Mouse (Mus musculus) thymus, postnatal 0 days (tissue): ENCODE data around the gene Arid1b. TPM values are rescaled to one million over a fixed set of nuclear protein-coding genes. Genes with fewer than 3 reads are reported as not detected.
A peak's percentile ranks its signal among the peaks of the same experiment; 100 is the strongest.

Source experiments
- DNase-seq: peaks from one replicate; pipeline ENCODE4 v3.0.0-alpha.2; 2015; ENCODE audit warnings: low spot score
- polyA plus RNA-seq: library from polyadenylated mRNA; unstranded; fragments of >200 nt; fragmentation: Nextera tagmentation; extraction: Ambion mirVana; gene quantifications from 2 replicates; pipeline ENCODE4 v1.2.1, GENCODE M21; 2015

Arid1b gene
- polyA plus RNA-seq, 1 experiment from 2014 or later, result 12.6 TPM

- no peak for DNase-seq
Measured at GRCm38 (mm10) chr17:5151852-5152251, 157.7 kb downstream of the Arid1b start.

- DNase-seq, result no peak
Measured at GRCm38 (mm10) chr17:5153461-5153860, 159.3 kb downstream of the Arid1b start.

DNA sequence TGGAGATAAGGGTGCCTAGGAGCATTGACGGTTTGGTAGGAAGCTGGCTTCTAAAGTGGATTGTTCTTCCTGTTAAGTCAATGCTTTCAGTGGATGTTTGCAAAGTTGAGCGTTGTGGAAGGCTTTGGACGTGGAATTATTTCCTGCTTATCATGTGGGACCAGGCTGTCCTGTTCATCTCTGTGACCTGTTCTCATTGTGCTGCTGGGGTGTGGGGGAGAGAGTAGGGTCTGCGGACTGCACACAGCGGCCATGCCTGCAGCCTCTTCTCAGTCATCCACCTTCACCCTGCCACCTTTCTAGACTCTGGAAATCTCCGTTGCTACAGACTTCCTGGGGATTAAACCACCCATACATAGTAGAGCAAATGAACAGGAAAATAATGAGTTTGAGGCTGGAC is 160.2 kb downstream of the Arid1b start:
- DNase-seq, result no peak

- DNase-seq, result no peak
Measured at GRCm38 (mm10) chr17:5157609-5158008, 163.5 kb downstream of the Arid1b start.

DNA sequence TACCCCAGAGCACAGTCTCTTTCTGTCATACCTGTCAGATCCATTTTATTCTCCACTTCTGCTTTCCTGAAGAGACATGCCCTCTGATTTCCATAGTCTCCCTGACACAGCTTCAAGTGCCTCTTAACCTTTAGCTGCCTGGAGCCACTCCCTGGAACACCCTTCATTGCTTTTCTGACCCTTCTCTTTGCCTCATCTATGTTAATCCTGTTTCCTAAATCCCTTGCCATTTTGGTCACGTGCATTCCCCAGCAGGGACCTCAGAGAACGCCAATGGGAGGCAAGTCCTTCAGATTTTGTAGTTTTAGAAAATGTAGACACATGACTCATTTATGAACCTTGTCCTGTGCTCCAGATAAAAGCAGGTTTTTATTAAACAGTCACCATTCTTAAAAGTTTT is 168.4 kb downstream of the Arid1b start:
- DNase-seq, result no peak

- no peak for DNase-seq
Measured at GRCm38 (mm10) chr17:5163251-5163826, 169.2 kb downstream of the Arid1b start.

- DNase-seq, result no peak
Measured at GRCm38 (mm10) chr17:5164794-5165193, 170.7 kb downstream of the Arid1b start.

DNA sequence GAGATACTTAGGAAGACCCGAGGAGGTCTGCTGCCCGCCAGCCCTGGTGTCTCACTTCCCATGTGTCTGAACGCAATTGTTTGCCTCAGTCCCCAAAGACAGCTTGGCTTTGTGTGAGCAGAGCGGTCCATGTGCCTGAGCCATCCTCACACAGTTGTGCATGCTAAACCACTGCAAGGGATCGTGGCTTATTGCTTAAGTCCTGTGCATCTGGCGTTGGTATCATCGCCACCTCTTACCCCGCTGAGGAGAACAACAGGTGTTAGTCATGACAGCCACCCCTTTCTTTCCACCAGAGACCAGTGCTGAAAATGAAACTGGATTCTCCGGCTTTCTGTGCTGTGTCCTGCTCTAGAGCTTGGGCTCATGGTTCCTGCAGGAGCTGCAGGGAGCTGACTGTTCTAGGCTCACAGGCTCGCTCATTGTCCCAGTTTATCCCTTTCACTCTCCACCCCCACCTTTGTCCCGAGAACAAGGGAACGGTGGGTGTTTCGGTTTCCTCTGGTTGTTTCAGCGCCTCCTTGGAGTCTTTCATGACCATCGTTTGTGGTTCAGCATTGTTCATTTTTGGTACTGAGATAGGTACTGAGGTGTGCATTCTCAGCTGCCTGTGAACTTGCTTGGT is 171.2 kb downstream of the Arid1b start:
- DNase-seq, result peak; percentile 70

DNA sequence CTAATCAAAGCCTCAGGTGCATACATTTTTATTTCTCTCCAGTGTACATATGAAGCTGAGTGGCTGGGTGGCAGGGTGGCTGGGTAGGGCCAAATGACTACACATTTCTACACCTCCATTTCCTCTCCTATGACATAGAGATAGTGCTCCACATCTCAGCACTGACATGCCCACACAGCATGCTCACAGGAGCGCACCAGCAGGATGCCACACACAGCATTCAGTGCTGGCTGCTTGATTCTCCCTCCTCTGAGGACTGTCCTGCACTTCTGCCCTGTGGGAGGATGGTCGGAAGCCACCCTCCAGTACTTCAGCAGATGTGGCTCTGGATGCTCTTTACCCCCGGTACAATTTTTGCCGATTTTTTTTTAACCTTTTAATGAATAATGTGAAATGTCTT is 172.0 kb downstream of the Arid1b start:
- DNase-seq, result no peak

- peak; percentile 48 for DNase-seq
Measured at GRCm38 (mm10) chr17:5168046-5168445, 173.9 kb downstream of the Arid1b start.

GRCm38 (mm10) chr17:5168640-5169039 is 174.5 kb downstream of the Arid1b start:
- DNase-seq, result peak; percentile 55

DNA sequence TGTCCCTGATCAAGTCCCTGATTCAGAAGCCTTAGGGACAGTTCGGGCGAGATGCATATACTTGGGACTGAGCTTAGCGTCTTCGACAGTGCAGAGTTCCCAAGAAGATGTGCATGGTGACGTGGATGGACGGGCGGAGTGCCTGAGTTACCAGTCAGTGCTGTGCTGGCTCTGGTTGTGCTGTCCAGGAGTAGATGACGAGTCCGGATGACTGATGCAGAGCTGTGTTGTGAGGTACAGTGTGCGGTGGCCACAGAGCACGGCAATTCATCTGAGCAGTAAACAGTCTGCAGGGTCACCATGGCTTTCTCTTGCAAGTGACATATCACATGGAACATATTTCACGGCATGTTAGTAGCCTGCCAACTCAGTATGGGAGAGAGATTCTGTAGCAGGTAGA is 176.2 kb downstream of the Arid1b start:
- no peak for DNase-seq

DNA sequence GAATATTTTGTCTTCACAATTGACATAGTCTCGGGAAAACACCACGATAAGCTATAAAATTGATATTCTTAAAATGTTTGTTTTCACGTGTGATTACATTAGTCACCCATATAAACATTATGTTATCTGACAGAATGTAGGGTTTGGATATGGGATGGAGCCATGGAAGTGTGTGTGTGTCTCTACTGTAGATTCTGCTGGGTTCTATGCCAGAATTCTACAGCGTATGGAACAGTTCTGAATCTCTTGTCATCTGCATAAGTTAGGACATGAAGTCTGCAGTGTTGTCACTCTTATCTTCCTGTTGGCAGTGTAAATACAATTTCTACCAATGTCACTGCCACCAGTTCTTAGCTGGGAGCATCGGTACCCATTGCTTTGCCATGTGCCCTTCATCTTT is 177.3 kb downstream of the Arid1b start:
- no peak for DNase-seq

- no peak for DNase-seq
Measured at GRCm38 (mm10) chr17:5174426-5175020, 180.4 kb downstream of the Arid1b start.

- no peak for DNase-seq
Measured at GRCm38 (mm10) chr17:5175535-5175934, 181.4 kb downstream of the Arid1b start.

GRCm38 (mm10) chr17:5176315-5176714 is 182.2 kb downstream of the Arid1b start:
- no peak for DNase-seq

- no peak for DNase-seq
Measured at GRCm38 (mm10) chr17:5178534-5178933, 184.4 kb downstream of the Arid1b start.

DNA sequence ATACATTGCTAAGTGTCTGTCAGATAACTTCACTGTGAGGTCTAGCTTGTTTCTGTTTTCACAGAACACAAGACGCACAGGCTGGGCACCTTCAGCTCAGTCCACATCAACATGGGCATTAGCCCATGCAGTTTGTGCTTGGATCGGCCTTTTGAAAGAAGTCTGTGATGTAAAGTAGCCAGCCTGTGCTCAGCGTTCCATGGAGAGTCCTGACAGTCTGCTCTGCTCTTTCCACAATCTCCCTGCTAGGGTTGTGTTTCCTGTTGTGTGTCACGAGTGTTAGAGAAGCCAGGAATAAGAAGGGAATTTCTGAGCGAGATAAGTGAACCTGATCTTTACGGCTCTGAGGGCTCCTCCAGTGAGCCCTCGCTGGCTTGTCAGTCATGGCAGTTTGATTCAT is 184.9 kb downstream of the Arid1b start:
- no peak for DNase-seq

GRCm38 (mm10) chr17:5179412-5179811 is 185.3 kb downstream of the Arid1b start:
- DNase-seq, result no peak

- DNase-seq, result no peak
Measured at GRCm38 (mm10) chr17:5179925-5180525, 185.9 kb downstream of the Arid1b start.

DNA sequence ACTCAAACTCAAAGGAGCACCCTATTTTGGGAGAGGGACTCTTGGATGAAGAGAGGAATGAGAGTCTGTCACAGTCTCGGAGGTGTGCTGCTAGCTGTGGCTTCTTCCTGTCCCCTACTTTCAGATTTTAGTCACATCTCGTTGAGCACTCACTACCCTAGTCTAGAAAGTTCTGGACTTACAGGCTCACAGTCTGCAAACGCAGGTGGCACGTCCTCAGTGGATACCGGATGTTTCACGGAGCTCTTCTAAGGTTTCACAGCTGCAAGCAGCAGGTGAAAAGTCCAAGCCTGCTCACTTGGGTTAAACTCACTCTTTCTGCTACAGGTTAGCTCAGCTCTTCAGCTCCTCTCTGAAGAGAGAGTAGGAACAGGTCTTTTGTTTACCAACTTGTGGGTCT is 186.8 kb downstream of the Arid1b start:
- DNase-seq, result peak; percentile 75

DNA sequence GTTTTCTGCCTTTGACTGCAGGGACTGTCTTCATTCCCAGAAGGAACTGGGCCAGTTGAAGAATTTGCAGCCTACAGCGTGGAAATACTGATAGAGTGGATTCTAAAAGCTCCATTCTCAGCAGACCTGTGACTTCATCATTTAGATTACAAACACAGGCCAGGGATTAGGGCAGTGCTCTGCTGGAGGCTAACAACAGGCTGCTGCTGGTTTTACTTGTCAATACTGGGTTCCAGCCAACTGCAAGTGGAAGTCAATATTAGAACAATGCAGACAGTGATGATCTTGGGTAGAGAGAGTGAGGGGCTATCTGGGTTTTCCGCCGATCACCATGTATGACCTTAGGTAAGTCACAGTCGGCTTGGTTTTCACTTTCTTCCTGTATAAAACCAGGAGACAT is 188.4 kb downstream of the Arid1b start:
- DNase-seq, result no peak

DNA sequence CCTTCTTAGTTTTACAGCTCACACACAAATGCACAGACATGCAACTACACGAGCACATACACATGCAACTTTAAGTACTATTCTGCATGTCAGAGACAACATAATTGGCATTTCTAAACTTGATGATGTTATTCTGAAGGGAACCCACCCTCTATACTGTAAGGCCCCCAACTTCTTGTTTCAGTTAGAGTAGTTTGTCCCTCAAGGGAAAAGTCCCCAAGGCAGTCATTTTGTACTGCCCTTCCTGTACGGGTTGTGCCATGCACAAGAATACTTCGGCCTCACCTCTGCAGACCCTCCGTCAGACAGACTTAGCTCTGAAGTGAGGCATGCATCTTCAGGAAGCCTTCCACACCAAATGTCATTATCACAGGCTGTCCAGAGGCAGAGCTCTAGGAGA is 191.4 kb downstream of the Arid1b start:
- DNase-seq, result no peak
